Mouse (Mus musculus) CD8-positive naive resting alpha-beta T cell, adult 57 days (primary cell): Measurements from ENCODE around the gene Pdx1. TPM values are rescaled to one million over a fixed set of nuclear protein-coding genes. Genes with fewer than 3 reads are reported as not detected.

Experiments
- total RNA-seq: library from RNA; stranded (reverse); gene quantifications from one replicate; pipeline ENCODE4 v1.2.4, GENCODE M21; 2023

The Pdx1 gene
- total RNA-seq = not detected

GRCm38 (mm10) chr5:147269926-147270672, at the start of gene Pdx1:
TSS of gene Pdx1 (plus strand) at chr5:147269959.

GRCm38 (mm10) chr5:147306638-147307397, 37.1 kb downstream of the Pdx1 start, which contains the start of gene Cdx2:
TSS of gene Cdx2 (minus strand) at chr5:147307270.

GRCm38 (mm10) chr5:147322183-147322582, 52.4 kb downstream of the Pdx1 start, which contains the start of gene Urad:
TSS of gene Urad (minus strand) at chr5:147322440.

Other genes with a start within 250 kb of the Pdx1 start
- 19.6 TPM for gene Lnx2, start 193.4 kb upstream of the Pdx1 start, total RNA-seq
- 108 TPM for gene Polr1d, start 192.9 kb upstream of the Pdx1 start, total RNA-seq
- not detected for gene Gsx1, start 81.3 kb upstream of the Pdx1 start, total RNA-seq
- not detected for gene Cdx2, start 37.3 kb downstream of the Pdx1 start, total RNA-seq
- not detected for gene Urad, start 52.5 kb downstream of the Pdx1 start, total RNA-seq
- 1.1 TPM for gene Flt3, start 130.5 kb downstream of the Pdx1 start, total RNA-seq
- 312 TPM for gene Pan3, start 160.2 kb downstream of the Pdx1 start, total RNA-seq